Comparison of ENCODE assay signal across 8 mouse cellular contexts in the genomic region with DNA sequence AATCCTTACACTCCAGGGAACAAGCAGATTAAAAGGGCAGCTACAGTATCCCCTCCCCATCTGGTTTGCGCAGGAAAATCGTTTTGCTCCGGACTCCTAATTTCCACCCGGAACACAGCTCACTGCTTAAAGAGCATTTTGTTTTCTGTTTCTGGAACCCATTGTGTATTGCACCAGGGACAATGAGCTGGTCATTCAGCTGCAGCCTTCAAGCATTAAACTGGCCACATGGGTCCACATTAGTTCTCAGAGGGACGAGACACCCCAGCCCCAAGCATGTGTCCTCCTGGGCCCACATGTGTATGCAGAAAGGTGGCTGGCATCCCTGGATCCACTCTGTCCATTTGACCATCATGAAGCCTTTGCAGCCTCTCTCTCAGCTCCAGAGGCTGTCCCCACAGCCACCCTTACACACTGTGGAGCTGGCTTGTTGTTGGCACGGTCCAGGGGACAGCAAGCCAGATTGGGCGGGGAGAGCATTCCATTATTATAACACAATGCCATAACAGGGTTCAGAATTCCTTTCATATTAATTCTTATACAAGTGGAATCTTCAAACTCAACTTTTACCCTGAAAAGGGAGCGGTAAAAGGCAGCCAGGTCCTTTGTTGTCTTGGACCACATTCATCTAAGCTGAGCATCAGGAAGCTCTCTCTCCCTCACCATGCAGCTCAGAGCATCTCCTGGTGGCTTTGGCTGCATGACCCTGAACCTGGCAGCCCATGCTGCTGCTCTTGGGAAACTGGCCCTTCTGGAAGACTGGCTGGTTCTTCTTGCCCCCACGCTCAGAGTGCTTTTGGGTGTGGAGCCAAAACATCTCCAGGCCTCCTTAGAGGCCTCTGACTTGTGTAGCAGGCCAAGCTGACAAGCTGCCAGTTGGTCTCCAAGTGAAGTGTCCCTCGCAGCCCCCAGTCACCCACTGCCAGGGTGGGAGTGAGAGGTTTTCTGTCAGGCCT.
DNase-seq lines count a peak whose midpoint lies in the region; ATAC-seq and TF ChIP-seq lines count a peak whose summit lies in the region.

No protein-coding gene starts in this region.

- H3K9me3 ChIP-seq in intestine, embryonic 15.5 days = no peaks in the 10 kb centered on the region
- H3K9me3 ChIP-seq in intestine, embryonic 16.5 days (ENCODE audit: control insufficient read depth, low read length) = no peaks in the 10 kb centered on the region
- no peaks in the 10 kb centered on the region for H3K9me3 ChIP-seq in forebrain, embryonic 13.5 days (replicated peaks)
- no peaks in the 10 kb centered on the region for H3K9me3 ChIP-seq in neural tube, embryonic 15.5 days (replicated peaks)

- TF ChIP-seq CTCF in small intestine, adult 2 months (IDR thresholded peaks at IDR 0.05; ENCODE audit: extremely low read depth, insufficient read length, insufficient replicate concordance, low read depth, low read length) = no peak

- H3K4me3 ChIP-seq in intestine, embryonic 15.5 days (replicated peaks) = no peak overlapping the region
- no peak overlapping the region for H3K4me3 ChIP-seq in intestine, embryonic 16.5 days (ENCODE audit: low read length)
- no peak overlapping the region for H3K4me3 ChIP-seq in brown adipose tissue, adult 24 weeks (ENCODE audit: insufficient read depth, low read depth, low read length)
- no peak overlapping the region for H3K4me3 ChIP-seq in small intestine, adult 2 months (ENCODE audit: low read depth, low read length)
- H3K4me3 ChIP-seq in forebrain, embryonic 13.5 days = no peak overlapping the region
- H3K4me3 ChIP-seq in neural tube, embryonic 15.5 days (replicated peaks) = no peak overlapping the region

- WGBS in intestine, embryonic 15.5 days = 79% methylated on average over 10 of the region's 10 CpGs
- 76% methylated on average over 10 of the region's 10 CpGs for WGBS in intestine, embryonic 16.5 days
- 75% methylated on average over 10 of the region's 10 CpGs for WGBS in small intestine, adult 2 months
- 75% methylated on average over 10 of the region's 10 CpGs for WGBS in forebrain, embryonic 13.5 days
- WGBS in neural tube, embryonic 15.5 days = 79% methylated on average over 10 of the region's 10 CpGs

- H3K9ac ChIP-seq in intestine, embryonic 15.5 days = no peak overlapping the region
- H3K9ac ChIP-seq in intestine, embryonic 16.5 days (ENCODE audit: low read depth, low read length) = no peak overlapping the region
- H3K9ac ChIP-seq in forebrain, embryonic 13.5 days = no peak overlapping the region
- H3K9ac ChIP-seq in neural tube, embryonic 15.5 days (replicated peaks) = no peak overlapping the region

- no peak for ATAC-seq in intestine, embryonic 15.5 days
- no peak for ATAC-seq in intestine, embryonic 16.5 days
- ATAC-seq in forebrain, embryonic 13.5 days = no peak
- ATAC-seq in neural tube, embryonic 15.5 days (ENCODE audit: low FRiP score) = no peak

- TF ChIP-seq POLR2A in small intestine, adult 2 months (IDR thresholded peaks at IDR 0.05; ENCODE audit: low read depth, low read length) = no peak

- DNase-seq in heart, adult 18-20 months = peak; percentile 75 to 77
- peak; percentile 35 to 56 for DNase-seq in layer of hippocampus, postnatal 36 days

- no peak overlapping the region for H3K4me2 ChIP-seq in intestine, embryonic 15.5 days (replicated peaks)
- H3K4me2 ChIP-seq in intestine, embryonic 16.5 days (ENCODE audit: low read depth, low read length) = no peak overlapping the region
- H3K4me2 ChIP-seq in forebrain, embryonic 13.5 days = no peak overlapping the region
- H3K4me2 ChIP-seq in neural tube, embryonic 15.5 days = no peak overlapping the region

- H3K27ac ChIP-seq in intestine, embryonic 15.5 days = peak overlapping the region; percentile 13; the same call in 1 of the 2 replicates
- no peak overlapping the region for H3K27ac ChIP-seq in intestine, embryonic 16.5 days (ENCODE audit: low read length)
- H3K27ac ChIP-seq in brown adipose tissue, adult 24 weeks (replicated peaks; ENCODE audit: low read depth, low read length) = peak overlapping the region; percentile 81
- H3K27ac ChIP-seq in small intestine, adult 2 months (ENCODE audit: insufficient read depth, low read depth, low read length) = peak overlapping the region; percentile 25
- no peak overlapping the region for H3K27ac ChIP-seq in forebrain, embryonic 13.5 days
- H3K27ac ChIP-seq in neural tube, embryonic 15.5 days (replicated peaks) = no peak overlapping the region

- H3K27me3 ChIP-seq in intestine, embryonic 15.5 days (replicated peaks) = no peaks in the 10 kb centered on the region
- no peaks in the 10 kb centered on the region for H3K27me3 ChIP-seq in intestine, embryonic 16.5 days (replicated peaks; ENCODE audit: control insufficient read depth, insufficient read depth, low read length)
- H3K27me3 ChIP-seq in small intestine, adult 2 months (ENCODE audit: control insufficient read depth, insufficient read depth, low read length) = no peaks in the 10 kb centered on the region
- no peaks in the 10 kb centered on the region for H3K27me3 ChIP-seq in forebrain, embryonic 13.5 days
- H3K27me3 ChIP-seq in neural tube, embryonic 15.5 days (replicated peaks) = no peaks in the 10 kb centered on the region

- H3K36me3 ChIP-seq in intestine, embryonic 15.5 days = no peaks in the 10 kb centered on the region
- H3K36me3 ChIP-seq in intestine, embryonic 16.5 days (ENCODE audit: control insufficient read depth, insufficient read depth, low read length) = no peaks in the 10 kb centered on the region
- no peaks in the 10 kb centered on the region for H3K36me3 ChIP-seq in small intestine, adult 2 months (ENCODE audit: control insufficient read depth, insufficient read depth, low read length)
- H3K36me3 ChIP-seq in forebrain, embryonic 13.5 days (ENCODE audit: poor library complexity, severe bottlenecking) = no peaks in the 10 kb centered on the region
- no peaks in the 10 kb centered on the region for H3K36me3 ChIP-seq in neural tube, embryonic 15.5 days

- peaks cover 8% of the 10 kb centered on the region; the same call in 1 of the 2 replicates for H3K4me1 ChIP-seq in intestine, embryonic 15.5 days (replicated peaks)
- H3K4me1 ChIP-seq in intestine, embryonic 16.5 days (ENCODE audit: control insufficient read depth, insufficient read depth, low read length) = peaks cover 5% of the 10 kb centered on the region; the same call in 1 of the 2 replicates
- peaks cover 35% of the 10 kb centered on the region for H3K4me1 ChIP-seq in brown adipose tissue, adult 24 weeks (ENCODE audit: control insufficient read depth, insufficient read depth, insufficient read length, low read length)
- no peaks in the 10 kb centered on the region; the same call in 1 of the 2 replicates for H3K4me1 ChIP-seq in small intestine, adult 2 months (ENCODE audit: control insufficient read depth, insufficient read depth, insufficient read length, low read length)
- peaks cover 24% of the 10 kb centered on the region for H3K4me1 ChIP-seq in forebrain, embryonic 13.5 days
- H3K4me1 ChIP-seq in neural tube, embryonic 15.5 days = peaks cover 25% of the 10 kb centered on the region

Comparison
In these comparisons a context has a peak if more than half of its experiments do, and no peak if none do; other contexts are left out.
1. H3K27ac ChIP-seq: peak in intestine, embryonic 15.5 days (single experiment), brown adipose tissue, adult 24 weeks (single experiment) and small intestine, adult 2 months (single experiment); none in intestine, embryonic 16.5 days (single experiment), forebrain, embryonic 13.5 days (single experiment) and neural tube, embryonic 15.5 days (single experiment).